Mouse (Mus musculus) left cerebral cortex, adult 18-20 months (tissue): ENCODE results near the gene Tmem33. TPM values are rescaled to one million over a fixed set of nuclear protein-coding genes. Genes with fewer than 3 reads are reported as not detected.

ENCODE experiments used
- DNase-seq, 2 experiments: peaks; one replicate each; pipeline ENCODE4 v3.0.0; 2021 to 2022; ENCODE audit warnings: low spot score in 2 of 2, mixed read lengths in 1 of 2
- long read RNA-seq, 2 experiments: library from polyadenylated mRNA; stranded (forward); transcript quantifications; one replicate each; pipeline ENCODE4 v2.0.0; 2021
- total RNA-seq, 2 experiments: library from RNA; stranded (reverse); gene quantifications; 2 replicates each; pipeline ENCODE4 v1.2.3; 2021

Tmem33 gene
- total RNA-seq: 10 to 100 TPM; 91.8 to 93.4 TPM
- long read RNA-seq, experiment 1, full-length matches to known transcripts: 89 of 110 reads
- long read RNA-seq, experiment 1, partial matches to known transcripts: 13 of 110 reads
- long read RNA-seq, experiment 1, other reads (novel, unspliced or antisense): 8 of 110 reads
- long read RNA-seq, experiment 2, full-length matches to known transcripts: 72 of 82 reads
- long read RNA-seq, experiment 2, partial matches to known transcripts: 2 of 82 reads
- long read RNA-seq, experiment 2, other reads (novel, unspliced or antisense): 8 of 82 reads

DNA sequence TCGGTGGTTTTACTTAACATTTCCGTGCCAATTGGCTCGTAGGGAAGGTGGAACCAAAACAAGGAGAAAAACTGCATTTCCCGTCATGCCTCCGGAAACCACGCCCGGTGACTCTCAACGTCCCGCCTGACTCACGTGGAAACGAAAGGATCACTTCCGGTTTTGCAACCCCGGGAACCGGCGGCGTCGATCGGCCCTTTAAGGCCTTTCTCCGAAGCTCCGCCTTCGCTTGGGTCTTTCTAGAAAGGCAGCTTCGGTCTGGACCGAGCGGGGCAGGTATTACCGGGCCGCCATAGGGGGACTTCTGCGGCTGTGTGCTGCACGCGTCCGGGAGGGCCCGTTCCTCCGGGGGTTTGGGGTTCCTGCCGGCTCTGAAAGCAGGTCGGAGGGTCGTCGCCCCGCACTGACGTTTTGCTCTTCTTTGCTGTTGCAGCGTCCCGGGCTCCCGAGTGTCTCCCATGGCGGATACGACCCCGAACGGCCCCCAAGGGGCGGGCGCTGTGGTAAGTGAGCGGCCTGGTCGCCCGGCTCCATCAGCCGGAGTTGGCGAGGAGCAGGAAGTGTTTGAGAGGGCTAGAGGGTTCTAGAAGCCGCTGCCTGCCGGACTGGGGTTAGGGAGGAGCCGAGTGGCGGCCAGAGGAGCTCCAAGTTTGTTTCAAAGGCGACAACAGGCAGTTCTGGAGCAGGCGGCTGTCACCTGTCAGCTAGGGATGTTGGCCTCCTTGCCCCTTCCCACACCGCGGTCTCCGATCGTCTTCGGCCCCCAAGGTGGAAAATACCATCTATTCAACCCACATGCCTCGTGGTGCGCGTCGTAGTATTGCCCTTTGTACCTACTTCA, at the start of gene Tmem33:
TSS of gene Tmem33 (plus strand) at position 35 of the 841 bp plus-strand sequence.
- peak; percentile 91 to 94 for DNase-seq

DNA sequence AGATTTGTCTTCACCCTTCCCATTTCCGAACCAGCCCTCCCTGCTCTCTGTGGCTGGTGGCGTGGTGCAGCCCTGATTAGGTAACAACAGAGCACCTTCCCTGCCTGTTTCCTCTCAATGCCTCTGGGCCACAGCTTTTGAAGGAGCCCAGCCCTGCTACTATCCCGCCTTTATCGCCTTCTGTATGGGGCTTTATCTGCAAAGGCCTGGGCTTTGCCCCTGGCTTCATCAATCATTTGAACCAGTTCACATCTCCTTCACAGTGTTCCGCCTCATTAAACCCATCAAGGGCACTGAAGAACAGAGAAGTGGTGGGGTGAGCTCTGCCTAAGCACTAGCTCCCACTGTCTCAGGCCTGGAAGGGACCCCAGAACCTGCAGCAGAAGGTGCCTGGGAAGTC, 47.2 kb upstream of the Tmem33 start:
- DNase-seq: no peak

DNA sequence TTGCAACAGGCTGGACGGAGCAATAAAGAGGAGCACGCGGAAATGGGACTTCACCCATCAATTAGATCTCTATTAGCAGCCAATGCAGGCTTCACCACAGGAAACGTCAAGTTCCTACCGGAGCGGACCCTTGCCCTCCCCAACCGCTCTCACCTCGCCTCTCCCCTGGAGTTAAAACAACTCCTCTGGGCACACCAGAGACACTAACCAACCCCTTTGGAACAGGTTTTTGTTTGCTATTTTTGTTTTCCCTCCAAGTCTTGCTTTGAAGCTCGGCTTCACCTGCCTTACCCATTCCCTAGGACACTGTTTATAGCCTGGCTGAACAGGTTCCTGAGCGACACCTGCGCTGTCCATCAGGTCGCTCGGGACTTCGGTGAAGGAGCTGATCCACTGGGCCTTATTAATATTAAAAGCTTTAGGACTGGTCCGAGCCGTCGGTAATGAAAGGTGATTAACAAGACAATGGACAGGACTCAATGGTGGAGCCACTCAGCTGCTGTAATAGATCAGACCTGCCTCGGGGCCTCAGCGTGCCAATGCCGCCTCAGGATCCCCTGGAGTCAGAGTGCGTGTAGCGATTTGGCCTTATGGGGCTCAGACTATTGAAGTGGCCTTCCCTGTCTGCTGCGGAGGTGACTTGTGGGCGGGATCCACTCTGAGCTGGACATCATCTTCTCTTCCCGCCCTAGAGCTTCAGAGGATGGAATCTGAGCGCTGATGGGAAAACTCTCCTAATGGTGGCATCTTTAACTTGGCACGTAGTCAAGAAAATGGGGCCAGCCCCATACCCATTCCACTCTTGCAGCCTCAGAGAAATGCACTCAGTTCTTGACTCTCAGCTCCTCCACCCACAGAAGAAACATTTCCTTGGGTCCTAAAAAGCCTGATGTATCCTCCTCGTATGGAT, 45.0 kb upstream of the Tmem33 start:
- no peak for DNase-seq

DNA sequence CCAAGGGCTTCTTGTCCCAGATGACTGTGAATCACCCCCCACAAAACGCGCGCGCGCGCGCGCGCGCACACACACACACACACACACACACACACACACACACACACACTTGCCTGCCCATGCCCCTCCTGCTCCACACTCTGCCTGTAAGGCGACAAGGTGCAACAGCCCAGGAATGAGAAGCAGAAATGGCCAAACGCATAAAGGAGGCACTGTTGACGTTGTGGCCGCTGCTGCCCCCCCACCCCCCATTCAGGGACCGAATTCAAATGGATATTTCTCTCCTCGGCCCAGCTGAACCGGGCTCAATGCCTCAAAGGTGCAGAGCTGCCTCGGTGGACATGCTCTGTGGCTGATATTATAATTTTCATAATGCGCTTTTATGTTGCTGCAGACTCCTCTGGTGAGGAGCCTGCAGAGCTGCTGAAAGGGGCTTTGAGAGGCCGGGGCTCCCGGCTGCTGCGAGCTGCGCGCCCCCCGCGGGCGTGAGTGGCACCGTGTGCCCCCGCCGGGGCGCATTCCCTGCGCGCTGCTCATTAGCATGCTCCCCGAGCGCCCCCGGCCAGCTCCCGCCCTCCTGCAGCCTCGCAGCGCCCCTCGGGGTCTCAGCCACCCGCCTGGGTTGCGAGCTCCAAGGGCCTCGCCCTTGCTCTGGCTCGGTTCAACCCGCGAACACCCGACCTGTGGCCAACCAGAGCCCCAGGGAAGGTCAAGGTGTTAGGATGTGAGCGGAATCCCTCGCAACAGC, 44.2 kb upstream of the Tmem33 start:
- DNase-seq: no peak

DNA sequence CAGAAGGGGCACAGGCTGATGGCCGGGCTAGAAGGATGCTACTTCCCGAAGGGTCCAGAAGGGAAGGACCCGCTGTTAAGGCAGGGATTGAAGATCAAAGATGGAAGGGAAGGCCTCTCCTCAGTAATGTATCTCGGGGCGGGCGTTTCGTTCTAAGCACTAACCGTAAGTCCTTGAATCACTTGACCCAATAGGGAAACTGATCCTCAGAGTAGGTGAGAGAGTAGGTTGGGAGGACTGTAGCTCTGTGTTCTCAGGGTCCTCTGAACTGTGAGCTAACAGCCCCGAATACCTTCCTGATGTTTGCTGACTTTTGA, 43.6 kb upstream of the Tmem33 start:
- DNase-seq: no peak

DNA sequence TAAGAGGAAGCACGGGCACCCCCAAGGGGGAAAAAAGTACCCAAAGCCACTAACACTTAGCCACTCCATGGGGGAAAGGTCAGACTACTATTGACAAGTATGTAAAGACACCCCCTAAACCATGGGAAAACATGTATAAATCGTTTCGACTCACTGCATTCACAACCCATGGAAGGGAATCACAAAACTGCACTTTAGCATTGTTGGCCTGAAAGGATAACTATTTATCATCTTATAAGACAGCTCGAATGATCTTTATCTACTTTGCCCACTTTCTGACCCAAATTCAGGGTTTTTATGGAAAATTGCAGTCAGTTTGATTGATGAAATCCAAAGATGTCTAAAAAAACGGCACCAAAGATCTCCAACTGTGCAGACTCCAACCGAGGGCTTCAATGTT, 38.5 kb upstream of the Tmem33 start:
- no peak for DNase-seq

DNA sequence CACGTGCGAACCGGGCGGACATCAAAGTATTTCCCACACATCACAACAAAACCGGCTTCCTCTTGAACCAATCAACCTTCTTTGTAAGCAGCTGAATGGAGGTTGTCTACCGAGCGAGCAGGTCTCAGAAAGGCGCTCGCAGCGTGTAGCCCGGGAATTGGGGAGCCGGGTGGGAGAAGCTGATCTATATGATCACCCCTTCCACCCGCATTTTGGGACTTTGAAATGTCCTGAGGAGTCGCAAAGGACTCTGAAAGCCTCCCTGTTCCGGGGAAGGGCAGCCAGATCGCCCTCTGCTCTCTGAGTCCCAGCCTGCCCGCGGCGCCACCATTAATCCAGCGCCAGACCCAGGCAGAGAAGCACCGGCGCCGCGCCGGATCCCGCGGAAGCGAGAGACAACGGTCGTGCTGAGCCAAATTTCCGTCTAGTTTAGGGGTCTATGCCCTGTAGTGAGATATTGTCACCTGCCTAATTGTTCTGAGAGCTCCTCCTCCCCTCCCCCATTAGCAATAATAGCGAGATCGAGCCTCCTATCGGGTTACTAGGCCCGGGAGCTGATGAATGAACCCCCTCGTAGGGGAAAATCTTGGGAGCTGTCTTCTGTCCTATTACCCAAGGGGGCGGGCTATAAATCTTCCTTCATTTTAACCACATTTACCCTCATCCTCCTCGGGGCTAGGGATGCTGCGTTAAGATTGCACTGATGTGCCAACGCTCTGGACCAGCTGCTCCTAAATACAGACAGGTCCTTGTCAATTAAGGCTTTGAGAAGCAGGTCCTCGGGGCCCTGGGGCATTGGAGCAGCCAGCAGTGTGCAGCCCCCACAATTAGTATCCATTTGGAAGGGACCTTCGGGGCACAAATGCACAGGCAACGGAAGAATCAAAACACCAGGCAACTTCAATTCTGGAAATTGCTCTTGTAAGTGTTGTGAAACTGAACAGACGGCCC, 37.6 kb upstream of the Tmem33 start:
- DNase-seq: no peak

DNA sequence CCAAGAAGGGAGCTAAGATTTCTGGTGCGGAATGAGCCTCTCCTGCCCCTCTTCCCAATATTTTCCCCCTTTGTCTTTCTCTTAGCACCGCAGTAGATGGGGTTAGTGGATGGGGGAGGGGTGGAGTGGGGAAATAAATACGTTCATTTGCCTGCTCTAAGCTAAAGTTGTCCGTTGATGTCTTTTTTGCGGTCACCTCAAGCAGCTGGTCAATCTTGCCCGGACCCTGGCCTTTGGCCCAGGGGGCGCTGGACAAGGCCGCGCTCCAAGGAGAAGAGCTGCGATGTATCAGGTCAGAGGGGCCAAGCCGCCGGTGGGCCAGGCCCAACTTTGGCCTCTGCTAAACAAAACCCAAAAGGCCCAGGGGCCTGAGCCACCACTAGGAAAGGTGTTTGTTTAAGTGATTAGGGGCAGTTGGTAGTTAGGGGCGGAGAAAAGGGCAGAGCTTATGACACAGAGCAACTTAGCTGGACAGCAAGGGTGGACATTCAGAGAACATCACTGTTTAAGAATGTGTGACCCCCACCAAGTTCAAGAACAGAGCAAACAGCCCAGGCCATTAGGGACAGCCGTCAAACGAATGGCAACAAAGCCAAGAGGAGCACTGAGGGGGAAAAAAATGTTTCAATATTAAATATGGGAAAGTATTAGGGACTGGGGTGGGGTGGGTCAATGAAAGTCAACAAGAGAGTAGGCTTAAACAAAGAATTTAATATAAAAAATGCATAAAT, 36.8 kb upstream of the Tmem33 start:
- DNase-seq: no peak

DNA sequence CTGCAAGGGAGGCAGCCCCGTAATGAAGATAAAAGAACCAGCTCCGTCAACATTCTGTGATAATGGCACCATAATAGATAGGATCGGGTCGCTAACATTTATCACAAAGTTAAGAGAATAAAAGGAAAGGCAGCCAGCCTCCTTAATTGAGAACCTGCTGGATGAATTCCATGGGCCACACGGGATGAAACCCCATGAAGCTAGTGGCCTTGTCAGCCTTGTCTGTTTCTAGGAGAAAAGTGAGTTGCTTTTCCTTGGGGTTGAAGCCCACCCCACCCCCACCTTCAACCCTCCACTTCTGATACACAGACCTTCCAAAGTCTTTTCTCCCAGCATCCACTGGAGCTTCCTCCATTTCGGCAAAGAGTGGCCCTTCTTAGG, 36.3 kb upstream of the Tmem33 start:
- no peak for DNase-seq

DNA sequence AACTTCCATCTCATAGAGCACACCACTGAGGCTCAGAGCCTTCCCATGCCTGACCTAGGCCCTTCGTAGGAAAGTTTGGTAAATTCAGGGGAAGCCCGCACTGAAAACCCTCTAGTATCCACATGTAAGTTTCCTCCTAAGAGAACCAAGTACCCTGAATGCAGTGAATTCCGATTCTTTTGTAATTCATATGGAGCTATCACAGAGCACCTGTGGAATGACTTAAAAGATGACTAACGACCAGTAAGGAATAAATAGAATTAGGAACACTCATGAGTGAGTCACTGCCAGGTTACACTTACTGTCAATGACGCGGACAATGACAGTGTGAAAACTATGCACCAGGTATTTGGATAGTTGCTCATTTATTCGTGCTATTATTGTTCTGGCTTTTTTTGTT, 34.6 kb upstream of the Tmem33 start:
- no peak for DNase-seq

DNA sequence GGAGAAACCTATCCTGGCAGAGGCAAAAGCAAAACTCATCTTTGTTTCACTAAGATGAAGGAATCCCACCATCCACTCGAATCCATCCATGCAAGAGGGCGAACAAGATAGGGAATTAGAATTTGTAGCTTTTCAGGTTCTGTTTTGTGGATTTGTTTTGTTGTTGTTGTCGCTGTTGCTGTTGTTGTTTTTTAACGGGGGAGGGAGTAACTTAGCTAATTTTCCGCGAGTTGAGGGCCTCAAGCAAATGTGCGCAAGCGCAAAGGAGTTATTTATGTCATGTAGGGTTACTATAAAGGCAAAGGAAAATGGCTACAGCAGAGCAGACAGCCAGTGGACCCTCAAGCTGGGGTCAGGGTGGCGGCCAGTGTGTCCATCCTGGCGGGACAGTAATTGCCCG, 33.1 kb upstream of the Tmem33 start:
- no peak for DNase-seq

DNA sequence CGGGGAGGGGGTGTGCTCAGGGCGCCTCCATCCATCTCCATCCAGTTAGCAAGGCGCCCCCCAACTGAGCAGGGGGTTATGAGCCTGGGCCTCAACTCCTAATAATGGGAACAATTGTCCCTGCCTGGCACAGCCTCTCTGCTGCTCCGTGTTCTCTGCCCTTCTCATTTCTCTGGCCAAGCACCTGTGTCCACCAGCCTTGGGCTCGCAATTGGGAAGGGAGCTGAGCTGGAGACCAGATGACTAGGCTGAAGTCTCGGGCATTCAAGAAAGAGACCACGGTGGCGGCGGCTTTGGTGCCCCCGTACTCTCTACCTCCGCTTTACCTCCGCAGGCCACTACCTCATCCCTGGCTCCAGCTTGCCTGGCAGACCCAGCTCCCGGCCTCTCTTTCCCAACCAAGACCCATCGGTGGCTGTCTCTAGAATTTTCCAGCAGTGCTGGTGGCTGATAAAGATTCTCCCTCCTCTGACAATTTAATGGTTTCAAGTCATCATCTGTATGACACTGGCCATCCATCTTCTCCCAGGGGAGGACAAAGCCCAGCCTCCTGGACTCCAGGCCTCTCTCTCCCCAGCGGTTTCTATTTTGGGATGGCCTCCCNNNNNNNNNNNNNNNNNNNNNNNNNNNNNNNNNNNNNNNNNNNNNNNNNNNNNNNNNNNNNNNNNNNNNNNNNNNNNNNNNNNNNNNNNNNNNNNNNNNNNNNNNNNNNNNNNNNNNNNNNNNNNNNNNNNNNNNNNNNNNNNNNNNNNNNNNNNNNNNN, 32.5 kb upstream of the Tmem33 start:
- no peak for DNase-seq

DNA sequence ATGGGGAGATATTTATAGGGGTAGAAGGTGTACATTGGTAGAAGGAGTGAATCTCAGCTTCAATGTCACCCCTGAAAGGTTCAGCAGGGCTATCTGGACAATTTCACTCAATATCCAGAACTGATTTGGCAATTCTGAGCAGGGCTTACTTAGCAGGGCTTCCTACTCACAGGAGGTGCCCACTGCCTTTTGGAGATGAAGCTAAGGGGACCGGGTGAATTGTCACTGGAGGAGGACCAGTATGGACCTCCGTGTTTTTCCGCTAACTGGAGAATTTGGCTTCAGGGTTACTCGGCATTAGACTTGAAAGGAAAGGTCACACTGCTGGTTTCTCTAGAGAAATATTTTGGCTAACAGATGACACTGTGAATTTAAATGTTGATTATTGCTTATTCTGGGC, 25.7 kb upstream of the Tmem33 start:
- DNase-seq: no peak

DNA sequence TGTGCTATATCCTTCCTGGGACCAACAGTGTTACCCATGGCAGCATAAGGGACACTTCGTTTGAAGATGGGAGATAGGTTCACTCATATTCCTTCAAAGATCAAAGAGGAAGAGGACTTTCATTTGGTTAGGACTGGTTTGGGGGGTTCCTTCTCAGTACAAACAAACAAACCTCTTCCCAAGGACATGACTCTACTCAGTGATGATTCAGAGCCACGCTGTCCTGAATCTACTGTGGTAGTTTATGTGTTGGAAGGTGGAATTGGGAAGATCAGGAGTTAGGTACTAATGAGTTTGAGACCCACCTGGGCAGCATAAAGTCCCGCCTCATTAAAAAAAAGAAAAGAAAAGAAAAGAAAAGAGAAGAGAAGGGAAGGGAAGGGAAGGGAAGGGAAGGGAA, 24.9 kb upstream of the Tmem33 start:
- no peak for DNase-seq

DNA sequence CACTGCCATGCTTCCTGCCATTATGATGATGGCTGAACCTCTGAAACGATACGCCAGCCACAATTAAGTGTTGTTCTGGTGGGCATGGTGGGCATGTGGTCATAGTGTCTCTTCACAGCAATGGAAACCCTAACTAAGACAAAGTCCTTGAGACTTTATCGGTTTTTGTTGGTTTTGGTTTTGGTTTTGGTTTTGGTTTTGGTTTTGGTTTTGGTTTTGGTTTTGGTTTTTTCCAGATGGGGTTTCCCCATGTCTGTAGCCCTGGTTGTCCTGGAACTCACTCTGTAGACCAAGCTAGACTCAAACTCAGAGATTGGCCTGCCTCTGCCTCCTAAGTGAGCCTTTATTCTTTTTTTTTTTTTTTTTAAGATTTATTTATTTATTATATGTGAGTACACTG, 23.8 kb upstream of the Tmem33 start:
- no peak for DNase-seq

DNA sequence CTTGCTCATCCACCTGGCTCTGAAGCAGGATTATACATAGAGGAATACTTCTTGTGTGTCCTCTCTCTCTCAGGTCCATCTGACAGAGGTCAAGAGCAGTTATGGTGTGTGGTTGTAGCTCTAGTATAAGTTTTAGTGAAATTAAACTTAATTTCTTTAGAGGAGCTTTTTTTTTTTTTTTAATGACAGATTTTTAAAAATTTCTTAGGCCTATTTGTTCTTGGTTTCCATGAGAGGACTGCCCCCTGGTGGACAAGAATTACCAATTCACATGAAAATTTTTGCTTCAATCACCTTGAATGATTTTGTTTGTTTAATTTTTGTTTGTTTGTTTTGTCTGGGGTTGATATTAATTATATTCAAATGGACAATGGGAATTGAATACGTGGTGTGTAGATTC, 22.1 kb upstream of the Tmem33 start:
- DNase-seq: peak in 1 of 2 experiments; percentile 52

DNA sequence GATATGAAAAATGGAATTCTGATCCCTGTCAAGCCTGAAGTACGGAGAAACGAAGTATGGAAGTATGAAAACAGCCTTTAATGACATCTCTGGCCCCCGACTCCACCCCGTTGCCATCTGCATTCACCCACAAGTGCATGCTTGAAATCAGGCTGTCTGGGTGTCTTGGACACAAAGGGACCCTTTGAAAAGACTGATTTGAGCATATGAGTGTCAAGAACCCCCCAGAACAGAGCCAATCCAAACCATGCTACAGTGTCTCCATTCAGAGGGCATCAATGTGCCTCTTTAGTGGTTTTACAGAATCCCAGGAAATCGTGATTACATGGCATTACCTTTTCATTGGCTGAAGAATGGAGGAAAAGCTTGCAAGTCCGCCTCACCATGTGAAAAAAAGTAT, 18.7 kb upstream of the Tmem33 start:
- DNase-seq: no peak

DNA sequence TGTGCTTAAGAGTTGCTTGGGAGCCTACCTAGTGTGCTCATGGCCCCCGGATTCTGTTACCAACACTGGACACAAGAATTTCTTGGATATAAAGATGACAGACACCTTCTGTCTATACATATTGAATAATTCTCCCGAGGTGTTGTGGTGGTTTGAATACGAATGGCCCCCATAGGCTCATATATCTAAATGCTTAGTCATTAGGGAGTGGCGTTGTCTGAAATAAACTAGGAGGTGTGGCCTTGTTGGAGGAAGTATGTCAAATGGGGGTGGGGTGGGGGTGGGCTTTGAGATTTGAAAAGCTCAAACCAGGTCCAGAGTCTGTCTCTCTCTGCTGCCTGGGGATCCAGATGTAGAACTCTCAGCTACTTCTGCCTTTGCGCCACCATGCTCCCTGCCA, 17.1 kb upstream of the Tmem33 start:
- DNase-seq: no peak

DNA sequence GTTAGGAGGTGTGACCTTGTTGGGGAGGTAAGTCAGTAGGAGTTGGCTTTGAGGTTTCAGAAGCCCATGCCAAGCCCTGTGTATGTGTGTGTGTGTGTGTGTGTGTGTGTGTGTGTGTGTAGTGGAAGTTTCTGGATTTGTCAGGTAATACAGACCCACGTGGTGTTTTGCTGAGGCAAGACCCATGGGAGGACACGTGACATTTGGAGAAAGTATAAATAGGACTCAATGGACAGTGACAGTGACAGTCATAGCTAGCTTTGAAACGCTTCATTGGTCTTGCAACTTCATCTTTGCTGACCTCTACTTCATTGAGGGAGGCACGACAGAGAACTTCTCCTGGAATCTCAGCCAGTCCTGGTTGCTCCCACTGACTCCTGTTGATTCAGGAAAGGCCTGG, 8.1 kb upstream of the Tmem33 start:
- DNase-seq: no peak
